Mouse (Mus musculus) forebrain, embryonic 16.5 days (tissue): ENCODE results near the gene Bcas3. TPM values are rescaled to one million over a fixed set of nuclear protein-coding genes. Genes with fewer than 3 reads are reported as not detected.

ENCODE experiments used
- ATAC-seq: fragments of 200-750 bp; cut with Nextera tagmentation; 2 replicates; pipeline ENCODE4 v1.8.0; 2017; ENCODE audit warnings: mild to moderate bottlenecking, moderate library complexity
- H3K27ac ChIP-seq: fragments of 300-500 bp; sonication (generic); 2 replicates; pipeline ENCODE4 v1.5.1; 2014; ENCODE audit warnings: low read length, control low read depth
- H3K27me3 ChIP-seq: fragments of 300-500 bp; sonication (generic); replicated peaks from 2 replicates; pipeline ENCODE4 v1.6.1; 2014; ENCODE audit warnings: low read length; ENCODE audit not compliant: control insufficient read depth, insufficient read depth
- H3K36me3 ChIP-seq: fragments of 300-500 bp; sonication (generic); 2 replicates; pipeline ENCODE4 v1.6.1; 2014; ENCODE audit not compliant: control insufficient read depth, insufficient read depth
- H3K4me1 ChIP-seq: fragments of 300-500 bp; sonication (generic); replicated peaks from 2 replicates; pipeline ENCODE4 v1.6.1; 2014; ENCODE audit warnings: low read length; ENCODE audit not compliant: control insufficient read depth, insufficient read depth
- H3K4me2 ChIP-seq: fragments of 300-500 bp; sonication (generic); 2 replicates; pipeline ENCODE4 v1.6.1; 2014; ENCODE audit warnings: mild to moderate bottlenecking, low read length, control low read depth
- H3K4me3 ChIP-seq: fragments of 300-500 bp; sonication (generic); replicated peaks from 2 replicates; pipeline ENCODE4 v1.5.1; 2014; ENCODE audit warnings: mild to moderate bottlenecking, low read length, control low read depth
- H3K9ac ChIP-seq: fragments of 300-500 bp; sonication (generic); replicated peaks from 2 replicates; pipeline ENCODE4 v1.6.1; 2014; ENCODE audit warnings: low read depth, low read length, control low read depth
- H3K9me3 ChIP-seq: fragments of 300-500 bp; sonication (generic); 2 replicates; pipeline ENCODE4 v1.6.1; 2016; ENCODE audit warnings: low read length; ENCODE audit not compliant: control insufficient read depth
- WGBS: fragments of 180-500 bp; shearing (Covaris S2); extraction: QIAGEN DNeasy Blood & Tissue Kit; methylation state at CpG from one replicate; pipeline ENCODE4 v1.1.7; 2014; 5-methylcytosine and 5-hydroxymethylcytosine counted together
- polyA plus RNA-seq: library from polyadenylated mRNA; unstranded; fragments of >200 nt; fragmentation: Nextera tagmentation; extraction: Ambion mirVana; gene quantifications from 2 replicates; pipeline ENCODE4 v1.2.1, GENCODE M21; 2015

The Bcas3 gene
- polyA plus RNA-seq, 1 experiment from 2014 or later: 31.9 TPM

GRCm38 (mm10) chr11:85761170-85761569 lies 408.2 kb downstream of the Bcas3 start:
- no peaks in the 10 kb centered on the region for H3K9me3 ChIP-seq
- H3K27me3 ChIP-seq: no peaks in the 10 kb centered on the region; the same call in 1 of the 2 replicates
- peaks cover 13% of the 10 kb centered on the region for H3K4me1 ChIP-seq
- H3K36me3 ChIP-seq: no peaks in the 10 kb centered on the region
- no peak overlapping the region for H3K4me2 ChIP-seq
- H3K9ac ChIP-seq: no peak overlapping the region
- no peak; the same call in 1 of the 2 replicates for ATAC-seq
- no peak overlapping the region for H3K4me3 ChIP-seq
- H3K27ac ChIP-seq: peak overlapping the region; percentile 4; the same call in 1 of the 2 replicates
- WGBS: 83% methylated on average over 3 of the region's 3 CpGs

- H3K27ac ChIP-seq: no peak overlapping the region
- no peaks in the 10 kb centered on the region; the same call in 1 of the 2 replicates for H3K27me3 ChIP-seq
- H3K4me2 ChIP-seq: no peak overlapping the region
- H3K4me3 ChIP-seq: no peak overlapping the region
- H3K9me3 ChIP-seq: no peaks in the 10 kb centered on the region
- no peak for ATAC-seq
- WGBS: 89% methylated on average over 3 of the region's 3 CpGs
- no peaks in the 10 kb centered on the region for H3K36me3 ChIP-seq
- H3K9ac ChIP-seq: no peak overlapping the region
- H3K4me1 ChIP-seq: peaks cover 16% of the 10 kb centered on the region
Observed at GRCm38 (mm10) chr11:85763655-85764054, 410.7 kb downstream of the Bcas3 start.

GRCm38 (mm10) chr11:85766106-85766723 lies 413.2 kb downstream of the Bcas3 start:
- H3K4me1 ChIP-seq: peaks cover 6% of the 10 kb centered on the region
- no peaks in the 10 kb centered on the region; the same call in 1 of the 2 replicates for H3K27me3 ChIP-seq
- H3K27ac ChIP-seq: no peak overlapping the region; the same call in 1 of the 2 replicates
- WGBS: 8% methylated on average over 7 of the region's 7 CpGs
- H3K9me3 ChIP-seq: no peaks in the 10 kb centered on the region
- ATAC-seq: peak; percentile 79
- H3K36me3 ChIP-seq: no peaks in the 10 kb centered on the region
- no peak overlapping the region for H3K4me2 ChIP-seq
- no peak overlapping the region for H3K4me3 ChIP-seq
- no peak overlapping the region for H3K9ac ChIP-seq

- no peaks in the 10 kb centered on the region for H3K36me3 ChIP-seq
- no peaks in the 10 kb centered on the region; the same call in 1 of the 2 replicates for H3K27me3 ChIP-seq
- no peak overlapping the region for H3K4me3 ChIP-seq
- ATAC-seq: no peak
- no peak overlapping the region for H3K9ac ChIP-seq
- H3K4me1 ChIP-seq: peaks cover 3% of the 10 kb centered on the region
- H3K4me2 ChIP-seq: no peak overlapping the region
- 7% methylated on average over 6 of the region's 6 CpGs for WGBS
- no peak overlapping the region for H3K27ac ChIP-seq
- H3K9me3 ChIP-seq: no peaks in the 10 kb centered on the region
Observed at GRCm38 (mm10) chr11:85766811-85767210, 413.8 kb downstream of the Bcas3 start.

GRCm38 (mm10) chr11:85769740-85770139 lies 416.8 kb downstream of the Bcas3 start:
- Histone ChIP-seq H3K4me1 (peaks cover 3% of the 10 kb centered on the region), H3K9me3 (no peaks in the 10 kb centered on the region), H3K9ac (no peak overlapping the region), H3K27ac (no peak overlapping the region), H3K27me3 (no peaks in the 10 kb centered on the region), H3K4me3 (no peak overlapping the region), H3K36me3 (no peaks in the 10 kb centered on the region), H3K4me2 (no peak overlapping the region)
- no peak for ATAC-seq
- 91% methylated on average over 2 of the region's 2 CpGs for whole genome bisulfite sequencing

- Histone ChIP-seq H3K9me3 (no peaks in the 10 kb centered on the region), H3K4me2 (no peak overlapping the region), H3K9ac (no peak overlapping the region), H3K36me3 (no peaks in the 10 kb centered on the region), H3K27me3 (no peaks in the 10 kb centered on the region), H3K4me1 (no peaks in the 10 kb centered on the region), H3K4me3 (no peak overlapping the region), H3K27ac (no peak overlapping the region)
- ATAC-seq: no peak
- 64% methylated on average over 4 of the region's 4 CpGs for WGBS
Observed at GRCm38 (mm10) chr11:85773391-85773790, 420.4 kb downstream of the Bcas3 start.

GRCm38 (mm10) chr11:85774707-85775106 lies 421.7 kb downstream of the Bcas3 start:
- Histone ChIP-seq H3K9ac (no peak overlapping the region), H3K36me3 (no peaks in the 10 kb centered on the region), H3K27ac (no peak overlapping the region), H3K4me3 (no peak overlapping the region), H3K27me3 (no peaks in the 10 kb centered on the region), H3K4me2 (no peak overlapping the region), H3K4me1 (no peaks in the 10 kb centered on the region), H3K9me3 (no peaks in the 10 kb centered on the region)
- WGBS: 79% methylated on average over 6 of the region's 6 CpGs
- no peak for ATAC-seq

GRCm38 (mm10) chr11:85775492-85775891 lies 422.5 kb downstream of the Bcas3 start:
- WGBS: 54% methylated on average over 7 of the region's 7 CpGs

GRCm38 (mm10) chr11:85776861-85777360 lies 423.9 kb downstream of the Bcas3 start:
- 58% methylated on average over 7 of the region's 7 CpGs for WGBS
- Histone ChIP-seq H3K9me3 (no peaks in the 10 kb centered on the region), H3K36me3 (no peaks in the 10 kb centered on the region), H3K4me3 (no peak overlapping the region), H3K4me2 (no peak overlapping the region), H3K4me1 (no peaks in the 10 kb centered on the region), H3K27me3 (no peaks in the 10 kb centered on the region), H3K9ac (no peak overlapping the region), H3K27ac (no peak overlapping the region)
- no peak for ATAC-seq

More at GRCm38 (mm10) chr11:85775492-85775891, 422.5 kb downstream of the Bcas3 start:
- Histone ChIP-seq H3K27ac (no peak overlapping the region), H3K9ac (no peak overlapping the region), H3K4me2 (no peak overlapping the region), H3K4me1 (no peaks in the 10 kb centered on the region), H3K9me3 (no peaks in the 10 kb centered on the region), H3K27me3 (no peaks in the 10 kb centered on the region), H3K36me3 (no peaks in the 10 kb centered on the region), H3K4me3 (no peak overlapping the region)
- no peak for ATAC-seq
